ENCODE assay signal across 16 mouse cellular contexts in the genomic region with DNA sequence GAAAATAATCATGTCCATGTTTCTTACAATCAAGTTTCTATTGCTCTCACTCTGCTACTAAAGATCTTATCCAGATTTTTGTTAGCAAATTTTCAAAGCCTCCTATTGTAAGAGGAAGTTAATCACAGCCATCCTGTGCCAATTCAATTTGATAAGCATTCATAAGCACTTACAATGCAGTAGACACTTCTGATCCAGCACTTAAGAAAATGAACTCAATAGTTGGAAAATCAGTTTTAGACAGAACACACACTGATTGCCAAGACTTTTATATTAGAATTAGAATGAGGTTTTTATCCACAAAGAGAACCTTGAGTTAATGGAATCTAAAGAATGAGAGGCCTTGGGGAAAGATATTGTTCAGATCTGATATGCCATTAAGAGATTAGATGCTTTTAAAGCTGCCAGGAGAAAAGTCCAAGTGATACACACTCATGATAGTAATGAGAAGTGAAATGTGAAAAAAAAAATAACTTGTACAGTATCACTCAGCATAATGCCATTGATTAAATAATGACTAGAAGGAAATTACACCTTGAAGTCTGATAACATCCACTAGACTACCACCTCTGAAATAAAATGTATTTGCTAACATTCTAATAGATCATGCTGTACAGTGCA.
"Had no signal": no experiment of that assay in that cellular context is flagged by ENCODE, and none has a peak within 500 bp of the region (broad histone marks: within the 10 kb centered on the region; RNA-seq: fewer than 3 reads in every experiment).

No protein-coding gene starts in this region.

- H3K4me2 ChIP-seq: intestine, embryonic 15.5 days; kidney, embryonic 15.5 days; liver, embryonic 11.5 days; liver, embryonic 15.5 days; lung, embryonic 14.5 days; neural tube, embryonic 12.5 days had no signal

- H3K4me1 ChIP-seq: intestine, embryonic 15.5 days; kidney, embryonic 15.5 days; limb, embryonic 10.5 days; liver, embryonic 15.5 days; neural tube, embryonic 12.5 days had no signal

- H3K27ac ChIP-seq: intestine, embryonic 15.5 days; kidney, embryonic 15.5 days; left cerebral cortex, adult 2 months; limb, embryonic 10.5 days; liver, embryonic 15.5 days; neural tube, embryonic 12.5 days had no signal

- H3K36me3 ChIP-seq: intestine, embryonic 15.5 days; kidney, embryonic 15.5 days; limb, embryonic 10.5 days; liver, embryonic 15.5 days; neural tube, embryonic 12.5 days had no signal

- H3K9ac ChIP-seq: intestine, embryonic 15.5 days; kidney, embryonic 15.5 days; liver, embryonic 15.5 days; lung, embryonic 14.5 days; neural tube, embryonic 12.5 days had no signal

- DNase-seq: kidney, adult 18-20 months; kidney, postnatal 14 days; lung, embryonic 14.5 days; lung, postnatal 10 days; lung, postnatal 4 days; right cerebral cortex, adult 18-20 months; right cerebral cortex, postnatal 25 days; thymus, postnatal 36 days had no signal

- H3K9me3 ChIP-seq: intestine, embryonic 15.5 days; kidney, embryonic 15.5 days; limb, embryonic 10.5 days; liver, embryonic 15.5 days; neural tube, embryonic 12.5 days had no signal

- H3K4me3 ChIP-seq: intestine, embryonic 15.5 days; kidney, embryonic 15.5 days; left cerebral cortex, adult 2 months; limb, embryonic 10.5 days; liver, embryonic 15.5 days; myocyte; neural tube, embryonic 12.5 days had no signal

- H3K27me3 ChIP-seq: intestine, embryonic 15.5 days; kidney, embryonic 15.5 days; liver, embryonic 15.5 days; neural tube, embryonic 12.5 days had no signal

- ATAC-seq: intestine, embryonic 15.5 days had no signal
